Mouse (Mus musculus) testis, adult 2 months (tissue): Measurements from ENCODE around the gene Emsy. TPM values are rescaled to one million over a fixed set of nuclear protein-coding genes. Genes with fewer than 3 reads are reported as not detected.

Experiments used
- H3K27ac ChIP-seq: fragments of 200-500 bp; 2 replicates; pipeline ENCODE4 v1.5.1; 2012; ENCODE audit warnings: low read depth, low read length; ENCODE audit not compliant: control insufficient read depth, insufficient read depth
- H3K27me3 ChIP-seq: fragments of 200-500 bp; 2 replicates; pipeline ENCODE4 v1.6.1; 2012; ENCODE audit warnings: mild to moderate bottlenecking, low read length, moderate library complexity; ENCODE audit not compliant: control insufficient read depth, insufficient read depth
- H3K36me3 ChIP-seq: fragments of 200-500 bp; 2 replicates; pipeline ENCODE4 v1.6.1; 2012; ENCODE audit warnings: mild to moderate bottlenecking, low read length; ENCODE audit not compliant: control insufficient read depth, insufficient read depth
- H3K4me1 ChIP-seq: fragments of 200-500 bp; 2 replicates; pipeline ENCODE4 v1.6.1; 2012; ENCODE audit warnings: low read length; ENCODE audit not compliant: control insufficient read depth, insufficient read depth
- H3K4me3 ChIP-seq: fragments of 200-500 bp; 2 replicates; pipeline ENCODE4 v1.5.1; 2012; ENCODE audit warnings: low read depth, mild to moderate bottlenecking, low read length, moderate library complexity, mixed read lengths; ENCODE audit not compliant: control insufficient read depth
- CTCF ChIP-seq: fragments of 200-500 bp; IDR thresholded peaks from 2 replicates; pipeline ENCODE4 v1.5.1; 2012; ENCODE audit warnings: low read depth, mild to moderate bottlenecking, inconsistent platforms, low read length, moderate library complexity; ENCODE audit not compliant: control insufficient read depth, insufficient read depth, insufficient replicate concordance
- POLR2A ChIP-seq: fragments of 200-500 bp; IDR thresholded peaks from 2 replicates; pipeline ENCODE4 v1.6.1; 2012; ENCODE audit warnings: low read depth, mild to moderate bottlenecking, inconsistent platforms, low read length, moderate library complexity; ENCODE audit not compliant: control insufficient read depth
- polyA plus RNA-seq: library from polyadenylated mRNA; depleted of rRNA; stranded (reverse); fragments of >200 nt; gene quantifications from 2 replicates; pipeline ENCODE4 v1.2.3, GENCODE M21; 2012; rRNA removed

The Emsy gene
- polyA plus RNA-seq, result 17.6 and 19.3 TPM in 2 replicates

- TF ChIP-seq CTCF (no peak), POLR2A (peak; percentile 85)
- no peaks in the 10 kb centered on the region for H3K27me3 ChIP-seq
- peak within 1 kb of the TSS; percentile 92 for H3K27ac ChIP-seq
- no peaks in the 10 kb centered on the region for H3K36me3 ChIP-seq
- peak within 1 kb of the TSS; percentile 99 for H3K4me3 ChIP-seq
- no peaks in the 10 kb centered on the region for H3K4me1 ChIP-seq
Measured at GRCm38 (mm10) chr7:98656531-98657221, at the start of gene Emsy. Gene Emsy (minus strand): TSS chr7:98656783.

DNA sequence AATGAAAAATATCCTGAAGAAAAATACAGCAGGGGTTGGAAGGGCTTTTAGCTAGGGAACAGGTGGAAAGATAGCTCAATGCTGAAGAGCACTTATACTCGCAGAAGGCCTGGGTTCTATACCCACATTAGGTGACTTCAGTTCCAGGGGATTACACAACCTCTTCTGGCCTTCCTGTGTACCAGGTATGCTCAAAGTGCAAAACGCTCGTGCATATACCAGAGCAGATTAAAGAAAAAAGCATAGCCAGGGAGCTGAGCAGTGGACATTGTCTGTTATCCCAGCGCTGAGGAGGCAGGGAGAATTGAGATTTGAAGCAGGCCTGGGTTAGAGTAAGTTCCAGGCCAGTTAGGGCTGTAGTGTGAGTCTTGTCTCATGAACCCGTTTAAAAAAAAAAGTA, 47.7 kb upstream of the Emsy start:
- H3K27ac ChIP-seq, result no peak overlapping the region
- no peaks in the 10 kb centered on the region for H3K27me3 ChIP-seq
- TF ChIP-seq CTCF (no peak), POLR2A (no peak)
- H3K4me1 ChIP-seq, result peaks cover 2% of the 10 kb centered on the region; the same call in 1 of the 2 replicates
- no peaks in the 10 kb centered on the region for H3K36me3 ChIP-seq
- H3K4me3 ChIP-seq, result no peak overlapping the region

- peak overlapping the region; percentile 79 for H3K4me3 ChIP-seq
- H3K27ac ChIP-seq, result peak overlapping the region; percentile 61
- no peaks in the 10 kb centered on the region for H3K27me3 ChIP-seq
Measured at GRCm38 (mm10) chr7:98703365-98703881, 46.8 kb upstream of the Emsy start.

DNA sequence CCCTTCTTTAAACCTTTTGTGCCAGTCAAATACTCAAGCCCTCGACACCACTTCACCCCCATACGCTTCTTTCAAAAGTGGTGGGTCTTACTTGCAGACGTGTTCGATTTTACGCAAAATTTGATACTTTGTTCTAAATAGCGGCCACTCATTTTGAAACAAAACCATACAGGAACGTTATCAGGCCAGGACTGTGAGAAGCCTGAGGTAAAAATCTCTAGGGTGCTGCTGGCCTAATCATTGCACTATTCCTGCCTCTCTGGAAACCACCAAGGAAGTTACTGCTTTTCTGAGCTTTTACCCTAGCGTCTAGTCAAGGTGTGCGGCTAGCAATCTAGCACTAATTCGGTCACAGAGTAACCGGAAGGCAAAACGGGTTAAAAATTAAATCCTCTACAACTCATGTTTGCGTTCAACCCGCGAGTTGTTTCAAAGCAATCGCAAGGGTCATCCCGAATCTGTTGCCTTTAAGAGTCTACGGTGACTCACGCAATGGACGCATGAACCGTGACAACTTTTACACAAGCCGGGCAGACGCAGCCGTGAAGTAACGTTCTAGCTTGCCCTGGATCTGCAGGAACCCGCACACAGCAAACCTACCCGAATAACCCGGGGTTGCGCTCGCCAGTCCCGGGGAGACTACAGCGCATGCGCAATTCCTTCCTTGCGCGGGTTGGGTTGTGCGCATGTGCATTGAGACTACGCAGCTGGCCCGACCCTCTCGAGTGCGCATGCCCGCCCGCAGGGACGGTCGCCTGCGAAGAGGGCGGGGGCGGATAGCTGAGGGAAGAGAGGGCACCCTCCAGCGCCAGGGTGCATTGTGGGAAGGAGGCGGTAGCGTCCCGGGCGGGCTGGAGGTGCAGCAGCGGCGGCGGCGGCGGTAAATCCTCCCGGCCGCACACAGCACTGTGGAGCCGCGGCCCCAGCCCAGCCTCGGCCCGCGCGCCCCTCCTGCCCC, 46.0 kb upstream of the Emsy start, which contains the start of gene Thap12:
TSS of gene Thap12 (plus strand) at position 821 of the 958 bp plus-strand sequence.
- peaks cover 2% of the 10 kb centered on the region; the same call in 1 of the 2 replicates for H3K4me1 ChIP-seq
- peak; percentile 67; the same call in 1 of the 2 replicates for TF ChIP-seq POLR2A
- peak; percentile 24; the same call in 1 of the 2 replicates for TF ChIP-seq CTCF
- no peaks in the 10 kb centered on the region for H3K27me3 ChIP-seq
- H3K36me3 ChIP-seq, result no peaks in the 10 kb centered on the region
- H3K27ac ChIP-seq, result peak within 1 kb of the TSS; percentile 61
- peak within 1 kb of the TSS; percentile 79 for H3K4me3 ChIP-seq

More at GRCm38 (mm10) chr7:98703365-98703881, 46.8 kb upstream of the Emsy start:
- H3K36me3 ChIP-seq, result no peaks in the 10 kb centered on the region
- TF ChIP-seq POLR2A (no peak), CTCF (no peak)
- peaks cover 2% of the 10 kb centered on the region; the same call in 1 of the 2 replicates for H3K4me1 ChIP-seq

DNA sequence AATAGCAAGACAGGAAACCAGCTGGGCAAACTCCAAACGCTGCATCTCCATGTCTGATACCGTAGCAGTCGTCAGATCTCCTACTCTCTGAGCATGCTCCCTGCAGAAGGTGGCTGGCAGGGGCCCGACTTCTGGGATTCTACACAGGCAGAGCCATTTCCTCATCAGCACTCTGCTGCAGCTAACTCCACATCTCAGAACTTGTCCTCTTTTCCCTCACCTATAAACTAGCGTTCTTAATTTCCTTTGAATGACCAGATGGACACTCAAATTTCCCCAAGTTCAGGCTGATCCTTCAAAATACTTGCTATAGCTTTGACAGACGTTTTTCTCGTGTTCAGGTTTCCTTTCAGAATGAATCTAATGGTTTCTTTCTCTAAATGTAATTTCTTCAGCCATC, 45.2 kb upstream of the Emsy start:
- H3K27me3 ChIP-seq, result no peaks in the 10 kb centered on the region
- peaks cover 2% of the 10 kb centered on the region; the same call in 1 of the 2 replicates for H3K4me1 ChIP-seq
- TF ChIP-seq POLR2A, result no peak
- no peak for TF ChIP-seq CTCF
- H3K4me3 ChIP-seq, result peak overlapping the region; percentile 79; the same call in 1 of the 2 replicates
- no peaks in the 10 kb centered on the region for H3K36me3 ChIP-seq
- H3K27ac ChIP-seq, result no peak overlapping the region

- Histone ChIP-seq H3K4me1 (peaks cover 6% of the 10 kb centered on the region), H3K27me3 (no peaks in the 10 kb centered on the region), H3K4me3 (no peak overlapping the region), H3K27ac (no peak overlapping the region), H3K36me3 (no peaks in the 10 kb centered on the region)
- TF ChIP-seq CTCF, result no peak
- no peak for TF ChIP-seq POLR2A
Measured at GRCm38 (mm10) chr7:98698590-98698989, 42.0 kb upstream of the Emsy start.

GRCm38 (mm10) chr7:98698041-98698440, 41.5 kb upstream of the Emsy start:
- TF ChIP-seq POLR2A (no peak), CTCF (no peak)
- H3K27me3 ChIP-seq, result no peaks in the 10 kb centered on the region
- no peak overlapping the region for H3K27ac ChIP-seq
- H3K4me3 ChIP-seq, result no peak overlapping the region
- H3K4me1 ChIP-seq, result peaks cover 9% of the 10 kb centered on the region
- no peaks in the 10 kb centered on the region for H3K36me3 ChIP-seq
